Mouse (Mus musculus) CH12.LX (cell line): ENCODE results near the gene Galc. TPM values are rescaled to one million over a fixed set of nuclear protein-coding genes. Genes with fewer than 3 reads are reported as not detected.

Experiments used
- DNase-seq: peaks from one replicate; pipeline ENCODE4 v3.0.0-alpha.2; 2013; ENCODE audit errors: extremely low read depth
- H3K27ac ChIP-seq: 2 replicates; pipeline ENCODE4 v1.5.1; 2012; ENCODE audit warnings: low read depth, mild to moderate bottlenecking, control low read depth, moderate library complexity; ENCODE audit not compliant: insufficient read depth
- H3K27me3 ChIP-seq: replicated peaks from 2 replicates; pipeline ENCODE3; 2012; ENCODE audit warnings: inconsistent platforms
- H3K36me3 ChIP-seq, 2 experiments: replicated peaks in 1 of 2; 2 replicates each; pipeline versions ENCODE3 to v1.6.1; 2012; ENCODE audit warnings: inconsistent platforms in 1 of 2, low read length in 1 of 2, mild to moderate bottlenecking in 1 of 2, mixed read lengths in 1 of 2, moderate library complexity in 1 of 2; ENCODE audit not compliant: control insufficient read depth in 1 of 2, insufficient read depth in 1 of 2
- H3K4me1 ChIP-seq, 2 experiments: 2 replicates each; pipeline ENCODE4 v1.6.1; 2012; ENCODE audit warnings: inconsistent platforms in 1 of 2, moderate library complexity in 1 of 2; ENCODE audit not compliant: insufficient read depth in 2 of 2, control insufficient read depth in 1 of 2
- H3K4me2 ChIP-seq: 2 replicates; pipeline ENCODE4 v1.6.1; 2012; ENCODE audit warnings: low read depth, mild to moderate bottlenecking, control low read depth; ENCODE audit not compliant: poor library complexity, insufficient read depth, severe bottlenecking
- H3K4me3 ChIP-seq, 3 experiments: fragments of 150-350 bp in 1 of 3; sonication (generic) in 1 of 3; replicated peaks in 1 of 3; 2 replicates each; pipeline versions ENCODE3 to v1.5.1; 2011 to 2012; ENCODE audit warnings: low read depth in 2 of 3, low read length in 2 of 3, mild to moderate bottlenecking in 2 of 3, moderate library complexity in 2 of 3, control low read depth in 1 of 3, improper control_type of control experiment in 1 of 3, inconsistent platforms in 1 of 3, mixed read lengths in 1 of 3; ENCODE audit not compliant: poor library complexity in 1 of 3
- H3K79me2 ChIP-seq: replicated peaks from 2 replicates; pipeline ENCODE4 v1.6.1; 2012; ENCODE audit warnings: mild to moderate bottlenecking, moderate library complexity; ENCODE audit not compliant: control insufficient read depth, poor library complexity, insufficient read depth, severe bottlenecking; ENCODE audit errors: extremely low read depth
- H3K9ac ChIP-seq: 2 replicates; pipeline ENCODE4 v1.6.1; 2012; ENCODE audit warnings: low read depth, mild to moderate bottlenecking, control low read depth, moderate library complexity; ENCODE audit not compliant: insufficient read depth
- H3K9me3 ChIP-seq: replicated peaks from 2 replicates; pipeline ENCODE3; 2012; ENCODE audit warnings: low read length, inconsistent platforms, mixed read lengths
- EP300 ChIP-seq: IDR thresholded peaks from 2 replicates; pipeline ENCODE4 v1.6.1; 2011; ENCODE audit warnings: low read length, improper control_type of control experiment
- ETS1 ChIP-seq: conservative IDR thresholded peaks from 2 replicates; pipeline ENCODE4 v1.6.1; 2012; ENCODE audit warnings: low read depth, mild to moderate bottlenecking, inconsistent platforms, low read length, improper control_type of control experiment, moderate library complexity
- GABPA ChIP-seq: IDR thresholded peaks from 2 replicates; pipeline ENCODE4 v1.6.1; 2012; ENCODE audit warnings: low read depth, low read length, improper control_type of control experiment, inconsistent platforms; ENCODE audit not compliant: insufficient replicate concordance
- JUND ChIP-seq: conservative IDR thresholded peaks from 2 replicates; pipeline ENCODE4 v1.6.1; 2011; ENCODE audit warnings: low read depth, low read length, improper control_type of control experiment
- MAFK ChIP-seq: IDR thresholded peaks from 2 replicates; pipeline ENCODE4 v1.6.1; 2011; ENCODE audit warnings: low read length, improper control_type of control experiment; ENCODE audit not compliant: insufficient replicate concordance
- MAX ChIP-seq: IDR thresholded peaks from 2 replicates; pipeline ENCODE4 v1.6.1; 2011; ENCODE audit warnings: low read length, improper control_type of control experiment
- MAZ ChIP-seq: IDR thresholded peaks from 2 replicates; pipeline ENCODE4 v1.6.1; 2012; ENCODE audit warnings: low read depth, mild to moderate bottlenecking, inconsistent platforms, low read length, improper control_type of control experiment, moderate library complexity
- MEF2A ChIP-seq: IDR thresholded peaks from 2 replicates; pipeline ENCODE4 v1.6.1; 2014; ENCODE audit warnings: low read depth, mild to moderate bottlenecking, inconsistent platforms, low read length, improper control_type of control experiment, borderline replicate concordance
- NELFE ChIP-seq: IDR thresholded peaks from 2 replicates; pipeline ENCODE4 v1.6.1; 2011; ENCODE audit warnings: low read depth, low read length, improper control_type of control experiment
- NRF1 ChIP-seq: IDR thresholded peaks from 2 replicates; pipeline ENCODE4 v1.6.1; 2014; ENCODE audit warnings: low read depth, mild to moderate bottlenecking, inconsistent platforms, low read length, improper control_type of control experiment, moderate library complexity
- POLR2A ChIP-seq: IDR thresholded peaks from 2 replicates; pipeline ENCODE4 v1.6.1; 2011; ENCODE audit warnings: low read depth, mild to moderate bottlenecking, improper control_type of control experiment, low read length
- POLR2AphosphoS2 ChIP-seq: IDR thresholded peaks from 2 replicates; pipeline ENCODE4 v1.6.1; 2011; ENCODE audit warnings: low read depth, low read length, improper control_type of control experiment
- RCOR1 ChIP-seq: conservative IDR thresholded peaks from 2 replicates; pipeline ENCODE4 v1.6.1; 2012; ENCODE audit warnings: low read depth, mild to moderate bottlenecking, inconsistent platforms, low read length, improper control_type of control experiment
- UBTF ChIP-seq: IDR thresholded peaks from 2 replicates; pipeline ENCODE4 v1.6.1; 2012; ENCODE audit warnings: low read depth, mild to moderate bottlenecking, inconsistent platforms, low read length, improper control_type of control experiment, moderate library complexity
- USF1 ChIP-seq: IDR thresholded peaks from 2 replicates; pipeline ENCODE4 v1.6.1; 2014; ENCODE audit warnings: low read depth, mild to moderate bottlenecking, inconsistent platforms, low read length, improper control_type of control experiment
- ZKSCAN1 ChIP-seq: IDR thresholded peaks from 2 replicates; pipeline ENCODE4 v1.6.1; 2012; ENCODE audit warnings: low read depth, inconsistent platforms, low read length, improper control_type of control experiment, borderline replicate concordance
- ZNF384 ChIP-seq: IDR thresholded peaks from 2 replicates; pipeline ENCODE4 v1.6.1; 2012; ENCODE audit warnings: low read depth, low read length, improper control_type of control experiment, inconsistent platforms
- dilution Hi-C: fragments of 300-500 bp; cut with MboI; formaldehyde crosslinking; loops from 2 replicates; pipeline ENCODE4 v1.14.3; 2020; ENCODE audit warnings: low sequenced_read_pairs; ENCODE audit not compliant: extremely low pct_unique_long_range_greater_than_20kb, extremely low pct_ligation_motif_present
- in situ Hi-C: fragments of 300-500 bp; cut with MboI; formaldehyde crosslinking; loops from 3 replicates; pipeline ENCODE4 v1.14.3; 2019; ENCODE audit warnings: low sequenced_read_pairs, low pct_ligation_motif_present, low pct_unique_long_range_greater_than_20kb, mixed read lengths
- polyA plus RNA-seq: library from polyadenylated mRNA; unstranded; fragments of >175 nt; gene quantifications from 2 replicates; pipeline ENCODE4 v1.2.1, GENCODE M21; 2012; ENCODE audit warnings: low read depth; ENCODE audit not compliant: insufficient read length
- total RNA-seq, 2 experiments: library from RNA; depleted of rRNA; stranded (reverse); fragments of 300-350 nt in 1 of 2; fragments of >200 nt in 1 of 2; gene quantifications; 2 replicates each; pipeline ENCODE4 v1.2.3; 2012 to 2014

Galc gene
- total and polyA plus RNA-seq, 3 experiments: 1.6 to 9.1 (median 6.4) TPM

- dilution Hi-C loops (no loop called here), in situ Hi-C loops (no loop called here)
- Histone ChIP-seq H3K79me2 (no peaks in the 10 kb centered on the region), H3K27me3 (no peaks in the 10 kb centered on the region), H3K4me1 (no peaks in the 10 kb centered on the region), H3K4me3 (no peak overlapping the region), H3K9ac (no peak overlapping the region), H3K9me3 (no peaks in the 10 kb centered on the region), H3K27ac (no peak overlapping the region), H3K4me2 (no peak overlapping the region), H3K36me3 (no peaks in the 10 kb centered on the region)
- TF ChIP-seq EP300: no peak
- no peak for TF ChIP-seq ETS1
- TF ChIP-seq POLR2AphosphoS2: no peak
- TF ChIP-seq NRF1: no peak
- TF ChIP-seq NELFE: no peak
- TF ChIP-seq ZNF384: no peak
- no peak for TF ChIP-seq GABPA
- no peak for TF ChIP-seq UBTF
- TF ChIP-seq JUND: no peak
- TF ChIP-seq USF1: no peak
- no peak for TF ChIP-seq ZKSCAN1
- no peak for TF ChIP-seq MEF2A
- TF ChIP-seq POLR2A: no peak
- DNase-seq: no peak
These were observed 42.7 kb upstream of the Galc start for GRCm38 (mm10) chr12:98301980-98302379.

GRCm38 (mm10) chr12:98294241-98294640, 35.0 kb upstream of the Galc start:
- no peak overlapping the region for H3K27ac ChIP-seq
- H3K4me1 ChIP-seq: peaks cover 5 to 24% of the 10 kb centered on the region in 2 experiments; a peak in 3 of 4 replicates
- no peaks in the 10 kb centered on the region for H3K36me3 ChIP-seq
- DNase-seq: no peak
- H3K27me3 ChIP-seq: peaks cover 2% of the 10 kb centered on the region
- TF ChIP-seq MAX (no peak), RCOR1 (no peak)
- no peak overlapping the region for H3K4me2 ChIP-seq
- no peaks in the 10 kb centered on the region for H3K9me3 ChIP-seq
- H3K4me3 ChIP-seq: no peak overlapping the region
- dilution Hi-C loops: no loop called here
- no peak overlapping the region for H3K9ac ChIP-seq
- no peaks in the 10 kb centered on the region for H3K79me2 ChIP-seq
- in situ Hi-C loops: no loop called here

- in situ Hi-C loops: no loop called here
- H3K27ac ChIP-seq: no peak overlapping the region
These were observed 33.0 kb upstream of the Galc start for GRCm38 (mm10) chr12:98292278-98292677.

More at GRCm38 (mm10) chr12:98292278-98292677, 33.0 kb upstream of the Galc start:
- dilution Hi-C loops: no loop called here
- H3K27me3 ChIP-seq: peaks cover 2% of the 10 kb centered on the region
- no peaks in the 10 kb centered on the region for H3K9me3 ChIP-seq
- peaks cover 5 to 24% of the 10 kb centered on the region in 2 experiments; a peak in 3 of 4 replicates for H3K4me1 ChIP-seq
- DNase-seq: no peak
- TF ChIP-seq MAFK: peak; percentile 85
- peak; percentile 19; the same call in 1 of the 2 replicates for TF ChIP-seq ETS1
- TF ChIP-seq MEF2A: peak; percentile 41; the same call in 1 of the 2 replicates
- TF ChIP-seq MAZ: no peak
- no peak overlapping the region for H3K4me3 ChIP-seq
- no peaks in the 10 kb centered on the region for H3K36me3 ChIP-seq
- no peak overlapping the region for H3K4me2 ChIP-seq
- H3K79me2 ChIP-seq: no peaks in the 10 kb centered on the region
- H3K9ac ChIP-seq: no peak overlapping the region
